In the genomic region with DNA sequence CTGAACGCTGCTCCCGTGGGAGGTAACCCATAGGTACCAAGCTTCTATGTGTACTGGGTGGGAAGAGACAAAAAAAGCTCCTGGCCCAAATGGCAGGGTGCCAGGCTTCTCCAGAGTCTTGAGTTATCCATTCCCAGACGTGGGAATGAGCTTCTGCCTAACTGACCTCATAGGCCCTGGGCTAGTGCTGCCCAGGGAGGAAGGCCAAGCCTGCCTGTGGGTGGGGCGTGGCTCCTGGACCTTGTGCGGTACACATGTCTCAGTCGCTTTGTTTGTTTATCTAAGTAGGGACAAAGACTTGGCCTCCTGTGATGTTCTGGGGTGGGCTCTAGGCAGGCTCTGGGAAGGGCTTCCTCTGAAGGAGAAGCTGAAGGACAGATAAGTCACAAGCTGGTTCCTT, we compare ENCODE assay signal across 8 mouse cellular contexts. TPM values are rescaled to one million over a fixed set of nuclear protein-coding genes. Genes with fewer than 3 reads are reported as not detected.
A peak's percentile ranks its signal among the peaks of the same experiment; 100 is the strongest.
DNase-seq lines count a peak whose midpoint lies in the region; ATAC-seq lines count a peak whose summit lies in the region.

No protein-coding gene starts in this region.

- H3K9me3 ChIP-seq in forebrain, embryonic 10.5 days = no peaks in the 10 kb centered on the region
- H3K9me3 ChIP-seq in forebrain, embryonic 13.5 days (replicated peaks) = no peaks in the 10 kb centered on the region

- no peaks in the 10 kb centered on the region for H3K36me3 ChIP-seq in forebrain, embryonic 10.5 days (replicated peaks)
- H3K36me3 ChIP-seq in forebrain, embryonic 13.5 days (ENCODE audit: poor library complexity, severe bottlenecking) = no peaks in the 10 kb centered on the region

- no peaks in the 10 kb centered on the region for H3K27me3 ChIP-seq in forebrain, embryonic 10.5 days (ENCODE audit: poor library complexity, severe bottlenecking)
- no peaks in the 10 kb centered on the region for H3K27me3 ChIP-seq in forebrain, embryonic 13.5 days

- H3K27ac ChIP-seq in forebrain, embryonic 10.5 days = peak overlapping the region; percentile 83; the same call in 1 of the 2 replicates
- H3K27ac ChIP-seq in forebrain, embryonic 13.5 days = no peak overlapping the region

- 71% methylated on average over 6 of the region's 6 CpGs for WGBS in forebrain, embryonic 10.5 days
- 63% methylated on average over 6 of the region's 6 CpGs for WGBS in forebrain, embryonic 13.5 days

- no peak overlapping the region for H3K9ac ChIP-seq in forebrain, embryonic 13.5 days

- no peak overlapping the region for H3K4me3 ChIP-seq in forebrain, embryonic 10.5 days
- H3K4me3 ChIP-seq in forebrain, embryonic 13.5 days = no peak overlapping the region

- intact Hi-C loops in gastrocnemius, postnatal 14 days (cut with DNase I; ENCODE audit: low total_unique reads) = no loop called here

- no peak overlapping the region for H3K4me2 ChIP-seq in forebrain, embryonic 13.5 days

- peaks cover 34% of the 10 kb centered on the region for H3K4me1 ChIP-seq in forebrain, embryonic 10.5 days
- peaks cover 14% of the 10 kb centered on the region for H3K4me1 ChIP-seq in forebrain, embryonic 13.5 days

- no peak for ATAC-seq in forebrain, embryonic 13.5 days
- ATAC-seq in CD4-positive, CD25-positive, alpha-beta regulatory T cell, adult 4 months = no peak

- DNase-seq in forebrain, embryonic 10.5 days (ENCODE audit: extremely low spot score, low spot score) = no peak
- DNase-seq in MN1 (ENCODE audit: low spot score) = peak; percentile 16
- peak; percentile 48 for DNase-seq in gastrocnemius, postnatal 14 days
- DNase-seq in kidney, postnatal 36 days = peak; percentile 86 to 91
- no peak for DNase-seq in urinary bladder, postnatal 10 days (ENCODE audit: low spot score)
- no peak for DNase-seq in ovary, adult 18-20 months (ENCODE audit: low spot score)

RNA-seq across cellular contexts. Expression of a gene that starts 11.2 kb away (rescaled TPM):
- polyA plus RNA-seq in forebrain, embryonic 10.5 days (2016; fragmentation: Nextera tagmentation; extraction: Ambion mirVana) = 3.7 and 3.8 TPM in 2 replicates
- polyA plus RNA-seq in forebrain, embryonic 13.5 days (2015; fragmentation: Nextera tagmentation; extraction: Ambion mirVana) = 1.2 and 2.0 TPM in 2 replicates
- 10 to 100 TPM; 18.3 to 28.3 TPM for total RNA-seq in gastrocnemius, postnatal 14 days (2021)
- polyA plus RNA-seq in CD4-positive, CD25-positive, alpha-beta regulatory T cell, adult 4 months (2017; shearing (Covaris generic)) = not detected

RNA-seq across cellular contexts. Expression of a gene that starts 52.6 kb away (rescaled TPM):
- polyA plus RNA-seq in forebrain, embryonic 10.5 days (2016; fragmentation: Nextera tagmentation; extraction: Ambion mirVana) = 97.6 and 99.8 TPM in 2 replicates
- polyA plus RNA-seq in forebrain, embryonic 13.5 days (2015; fragmentation: Nextera tagmentation; extraction: Ambion mirVana) = 75.3 and 76.3 TPM in 2 replicates
- total RNA-seq in gastrocnemius, postnatal 14 days (2021) = 10 to 100 TPM in 1 of 2 experiments, 1 to 10 TPM in 1; 9.5 to 11.2 TPM
- polyA plus RNA-seq in CD4-positive, CD25-positive, alpha-beta regulatory T cell, adult 4 months (2017; shearing (Covaris generic)) = 10 to 100 TPM; 29.9 to 38.1 TPM

Comparison
In these comparisons a context has a peak if more than half of its experiments do, and no peak if none do; other contexts are left out.
1. DNase-seq: peak in MN1 (single experiment), gastrocnemius, postnatal 14 days (single experiment) and kidney, postnatal 36 days (2 of 2); none in forebrain, embryonic 10.5 days (single experiment), urinary bladder, postnatal 10 days (single experiment) and ovary, adult 18-20 months (single experiment).